Mouse (Mus musculus): ENCODE results near the gene Irf9. TPM values are rescaled to one million over a fixed set of nuclear protein-coding genes. Genes with fewer than 3 reads are reported as not detected.

Gene Irf9
- total RNA-seq, 4 experiments from 2014 or later = 7.2 to 8.9 (median 8.4) TPM

DNA sequence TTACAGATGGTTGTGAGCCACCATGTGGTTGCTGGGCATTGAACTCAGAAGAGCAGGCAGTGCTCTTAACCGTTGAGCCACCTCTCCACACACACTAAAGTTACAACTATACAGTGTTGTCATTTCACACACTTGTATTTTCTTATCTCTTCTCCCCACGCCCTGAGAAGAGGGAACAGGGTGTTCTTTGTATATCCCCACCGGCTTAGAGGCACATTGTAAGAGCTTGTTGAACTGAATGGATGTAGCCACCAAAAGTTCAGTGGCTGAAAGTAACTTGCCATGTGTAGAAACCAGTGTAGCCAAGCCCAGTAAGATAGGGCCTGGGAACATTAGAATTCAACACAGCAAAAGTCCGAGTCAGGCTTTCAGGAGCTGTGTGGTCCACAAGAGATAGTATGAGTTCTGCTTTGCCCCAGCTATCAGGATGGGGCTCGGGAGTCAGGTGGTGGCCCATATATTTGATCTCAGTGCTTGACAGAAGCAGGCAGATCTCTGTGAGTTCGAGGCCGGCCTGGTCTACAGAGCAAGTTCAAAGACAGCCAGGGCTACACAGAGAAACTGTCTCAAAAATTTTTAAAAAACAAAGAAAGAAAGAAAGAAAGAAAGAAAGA, 11.3 kb downstream of the Irf9 start:
- DNase-seq (ENCODE audit: low spot score) = no peak

DNA sequence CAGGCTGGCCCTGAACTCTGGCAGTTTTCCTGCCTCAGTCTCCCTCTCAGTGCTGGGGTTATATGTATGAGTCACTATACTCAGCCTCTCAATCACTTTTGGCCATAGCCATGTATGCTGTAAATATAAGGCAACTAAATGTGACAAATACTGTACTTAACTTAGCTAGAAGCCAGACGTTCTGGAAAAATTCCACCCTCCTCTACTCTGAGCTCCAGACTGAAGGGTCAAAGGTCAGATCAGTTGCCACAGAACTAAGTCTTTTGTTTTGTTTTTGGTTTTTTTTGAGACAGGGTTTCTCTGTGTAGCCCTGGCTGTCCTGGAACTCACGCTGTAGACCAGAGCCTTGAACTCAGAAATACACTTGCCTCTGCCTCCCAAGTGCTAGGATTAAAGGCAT, 12.5 kb downstream of the Irf9 start:
- DNase-seq (ENCODE audit: low spot score) = no peak

DNA sequence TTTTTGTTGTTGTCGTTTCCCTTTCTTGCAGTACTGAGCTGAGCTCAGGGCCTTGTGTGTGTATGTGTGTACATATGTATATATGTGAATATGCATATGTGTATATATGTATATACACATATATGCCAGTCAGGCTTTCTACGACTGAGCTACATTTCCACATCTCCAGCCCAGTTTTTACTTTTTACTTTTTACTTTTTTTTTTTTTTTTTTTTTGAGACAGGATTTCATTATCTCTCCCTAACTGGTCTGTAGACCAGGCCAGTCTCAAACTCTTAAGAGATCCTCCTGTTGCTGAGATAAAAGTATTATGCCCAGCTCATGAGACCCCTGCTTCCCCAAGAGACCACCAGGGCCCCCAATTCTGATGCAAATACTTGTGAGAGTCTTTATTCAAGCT, 13.5 kb downstream of the Irf9 start:
- no peak for DNase-seq (ENCODE audit: low spot score)

DNA sequence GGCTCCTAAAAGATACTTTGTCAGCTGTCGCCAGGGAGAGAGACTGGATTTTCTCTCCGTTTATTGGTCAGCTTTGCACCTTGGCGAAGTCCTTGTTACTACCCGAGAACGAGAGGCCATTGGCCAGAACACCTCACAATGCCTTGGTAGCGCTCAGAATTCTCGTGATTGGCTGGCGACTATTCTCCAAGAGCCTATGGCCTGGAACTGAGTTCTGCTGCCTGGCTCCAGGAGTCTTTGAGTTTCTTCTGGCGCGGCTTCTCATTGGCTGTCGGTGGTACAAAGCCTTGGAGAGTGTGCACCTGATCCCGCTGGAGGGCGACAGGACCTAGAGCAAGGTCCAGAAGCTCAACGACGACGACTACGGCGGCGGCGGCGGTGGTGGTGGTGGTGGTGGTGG, 14.5 kb downstream of the Irf9 start, which contains the start of gene Rec8:
Gene Rec8, plus strand, starts transcription at position 216 of the 400 bp plus-strand sequence.
- no peak for DNase-seq (ENCODE audit: low spot score)

DNA sequence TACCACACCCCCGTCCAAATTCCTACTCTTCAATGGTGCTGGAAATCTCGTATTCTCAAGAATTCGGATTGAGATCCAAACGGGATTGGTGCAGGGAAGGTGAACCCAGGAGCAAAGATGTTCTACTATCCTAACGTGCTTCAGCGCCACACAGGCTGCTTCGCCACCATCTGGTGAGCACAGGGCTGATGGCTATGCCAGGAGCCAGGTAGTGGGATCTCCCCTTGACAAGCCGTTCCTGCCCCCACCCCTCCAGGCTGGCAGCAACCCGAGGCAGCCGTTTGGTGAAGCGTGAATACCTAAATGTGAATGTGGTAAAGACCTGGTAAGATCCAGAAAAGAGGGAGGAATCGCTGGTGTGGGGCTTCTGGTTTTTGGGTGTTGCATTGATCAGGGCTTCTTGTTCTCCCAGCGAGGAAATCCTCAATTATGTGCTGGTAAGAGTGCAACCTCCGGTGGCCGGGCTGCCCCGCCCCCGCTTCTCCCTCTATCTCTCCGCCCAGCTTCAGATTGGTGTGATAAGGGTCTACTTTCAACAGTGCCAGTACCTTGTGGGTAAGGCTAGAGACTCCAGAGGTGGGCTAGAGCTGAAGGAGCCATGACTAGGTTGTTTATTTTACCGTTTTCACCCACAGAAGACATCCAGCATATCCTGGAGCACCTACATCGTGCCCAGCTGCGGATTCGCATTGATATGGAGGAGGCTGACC, 15.3 kb downstream of the Irf9 start:
- DNase-seq (ENCODE audit: low spot score) = no peak

DNA sequence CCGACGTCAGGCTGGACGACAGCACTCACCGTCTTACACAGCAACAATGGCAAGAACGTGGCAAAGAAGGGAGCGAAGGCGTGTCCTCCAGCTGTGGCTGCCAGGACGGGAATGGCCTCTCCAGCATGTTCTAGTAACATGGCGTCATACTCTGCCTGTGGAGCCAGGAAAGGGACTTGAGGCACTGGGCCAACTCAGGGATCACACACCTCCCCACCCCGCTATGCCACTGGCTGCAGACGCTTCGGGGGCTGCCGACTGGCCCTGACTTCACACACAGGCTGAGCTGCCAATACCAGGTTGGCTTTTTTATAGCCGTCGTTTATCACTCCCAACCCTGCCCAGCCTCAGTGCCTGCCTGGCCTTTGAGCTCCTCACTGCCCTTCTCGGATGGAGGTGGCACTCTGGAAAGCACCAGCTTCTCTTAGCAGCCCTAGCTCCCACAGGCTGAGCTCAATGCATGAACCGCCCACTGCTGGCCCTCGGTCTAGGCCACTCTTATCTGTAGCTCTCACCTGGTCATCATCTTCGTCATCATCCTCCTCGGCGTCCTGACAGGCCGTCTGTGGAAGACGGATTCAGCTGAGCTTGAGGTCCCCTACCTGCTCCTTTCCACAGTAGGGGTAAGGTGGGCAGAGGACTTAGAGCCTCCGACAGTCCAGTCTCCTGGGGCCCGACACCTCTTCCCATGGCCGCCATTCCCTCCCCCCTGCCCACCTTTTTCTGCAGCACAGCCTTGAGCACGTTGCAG, 24.9 kb downstream of the Irf9 start:
- DNase-seq (ENCODE audit: low spot score) = no peak

DNA sequence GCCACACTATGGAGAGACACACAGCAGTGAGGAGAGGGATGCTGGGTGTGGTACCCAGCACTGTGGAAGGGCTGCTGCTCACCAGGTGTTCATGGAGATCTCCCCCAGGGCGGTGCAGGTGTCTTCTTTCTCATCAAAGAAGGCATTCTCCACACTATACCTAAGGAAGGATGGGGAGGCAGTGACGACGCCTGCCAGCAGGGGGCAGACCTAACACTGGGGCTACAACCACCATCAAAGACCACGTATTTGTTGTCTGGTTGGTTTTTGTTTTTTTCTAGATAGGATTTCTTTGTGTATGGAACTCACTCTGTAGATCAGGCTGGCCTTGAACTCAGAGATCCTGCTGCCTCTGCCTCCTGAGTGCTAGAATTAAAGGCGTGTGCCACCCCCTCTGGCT, 25.9 kb downstream of the Irf9 start:
- peak; percentile 45 for DNase-seq (ENCODE audit: low spot score)

DNA sequence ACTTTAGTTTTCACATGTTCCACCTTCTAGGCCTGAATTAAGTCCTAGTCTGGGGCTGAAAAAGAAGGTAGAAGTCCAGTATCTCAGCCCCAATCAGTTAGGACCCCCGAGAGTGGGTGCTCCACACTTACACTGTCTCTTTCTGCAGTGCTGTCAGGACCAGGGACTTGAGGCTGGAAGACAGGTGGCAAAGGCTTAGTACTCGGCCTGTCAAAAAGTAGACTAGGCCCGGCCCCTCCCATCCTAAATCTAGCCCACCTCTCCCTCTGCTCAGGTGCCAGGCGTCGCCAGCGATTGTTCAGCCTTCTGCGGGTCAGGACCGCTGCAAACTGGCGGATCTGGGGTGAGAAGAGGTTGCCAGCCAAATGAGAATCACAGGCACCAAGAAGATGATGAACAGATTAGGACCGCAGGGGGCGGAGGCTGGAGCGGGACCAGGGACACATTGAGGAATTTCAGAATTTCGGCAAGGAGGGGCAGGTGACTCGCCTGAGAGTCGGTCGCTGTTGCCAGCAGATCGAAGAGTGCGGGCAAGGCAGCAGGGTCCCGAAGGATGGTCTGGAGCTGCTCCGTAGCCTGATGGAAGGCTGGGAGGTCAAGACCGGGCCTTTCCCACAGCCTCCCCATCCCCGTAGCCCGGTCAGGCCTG, 31.6 kb downstream of the Irf9 start:
- no peak for DNase-seq (ENCODE audit: low spot score)

DNA sequence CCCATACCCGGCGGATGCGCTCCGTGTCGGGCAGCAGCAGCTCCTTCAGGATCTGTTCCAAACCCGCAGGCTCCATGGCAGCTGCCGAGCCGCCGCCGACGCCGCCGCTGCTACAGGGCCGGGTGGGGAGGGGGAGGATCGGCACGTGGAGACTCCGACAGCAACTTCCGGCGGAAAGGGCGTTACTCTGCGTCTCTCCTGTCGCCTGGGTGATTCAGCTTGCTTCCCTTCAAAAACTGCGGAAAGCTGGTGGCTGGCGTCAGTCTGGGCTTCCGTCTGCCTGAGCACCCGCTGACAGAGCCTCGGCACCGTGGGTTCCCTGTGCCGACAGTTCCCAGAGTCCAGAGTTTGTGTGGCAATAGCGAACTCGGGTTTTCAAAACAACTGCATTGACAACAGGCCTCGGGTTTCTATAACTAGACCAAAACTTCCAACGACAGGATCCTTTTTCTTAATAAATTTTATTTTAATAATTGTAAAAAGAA, 32.2 kb downstream of the Irf9 start, which contains the start of gene Ipo4:
Gene Ipo4, minus strand, starts transcription at position 435 of the 485 bp plus-strand sequence.
- peak; percentile 93 for DNase-seq (ENCODE audit: low spot score)

DNA sequence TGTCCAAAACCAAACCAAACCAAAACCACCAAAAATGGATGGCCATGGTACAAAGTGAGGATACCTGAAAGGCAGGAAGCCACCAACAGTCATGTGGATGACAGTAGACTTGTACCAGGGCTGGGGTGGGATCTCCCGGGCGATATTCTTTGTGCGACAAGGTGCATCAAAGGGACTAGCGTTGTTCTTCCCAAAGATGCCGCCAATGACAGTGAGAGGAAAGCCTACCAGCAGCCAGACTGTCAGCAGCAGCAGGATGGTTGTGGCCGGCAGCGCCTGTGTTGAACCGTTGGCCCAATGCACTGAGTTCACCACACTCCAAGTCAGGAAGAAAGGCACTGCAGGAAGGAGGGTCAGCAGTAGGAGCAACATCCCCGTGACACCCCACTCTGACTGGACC, 34.4 kb downstream of the Irf9 start, which contains the start of gene Gm49378:
Gene Gm49378, minus strand, starts transcription at position 101 of the 400 bp plus-strand sequence.
- no peak for DNase-seq (ENCODE audit: low spot score)

DNA sequence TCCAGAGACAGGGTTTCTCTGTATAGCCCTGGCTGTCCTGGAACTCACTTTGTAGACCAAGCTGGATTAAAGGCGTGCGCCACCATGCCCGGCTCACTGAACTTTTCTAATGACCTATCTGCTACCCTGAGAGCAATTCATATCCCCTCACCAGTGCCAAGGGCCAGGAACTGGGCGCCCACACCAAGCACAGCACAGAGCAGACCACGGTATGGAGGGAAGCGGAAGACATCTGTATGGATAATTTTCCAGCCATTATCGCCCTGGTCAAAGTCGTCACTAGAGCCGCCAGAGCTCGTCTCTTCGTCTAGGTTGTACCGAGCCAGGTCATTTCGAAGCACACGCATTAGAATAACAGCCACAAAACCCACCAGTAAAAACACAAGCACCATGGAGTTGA, 37.4 kb downstream of the Irf9 start:
- no peak for DNase-seq (ENCODE audit: low spot score)

DNA sequence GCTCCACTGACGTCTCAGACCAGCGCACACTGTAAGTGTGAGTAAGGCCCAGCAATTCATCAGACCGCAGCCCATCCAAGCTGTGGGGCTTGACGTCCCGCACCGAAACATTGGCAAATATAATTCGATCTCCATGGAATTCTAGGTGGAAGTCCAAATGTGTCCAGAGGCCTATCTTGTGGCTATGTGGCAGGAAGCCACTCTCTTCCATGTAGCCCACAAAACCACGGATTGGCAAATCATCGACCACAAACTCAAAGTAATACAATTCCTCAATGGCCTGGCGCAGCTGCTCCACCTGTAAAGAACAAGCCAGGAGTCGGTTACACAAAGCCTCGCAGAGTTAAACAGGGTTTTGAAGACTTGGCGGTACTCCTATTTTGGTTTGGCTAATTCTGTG, 37.9 kb downstream of the Irf9 start:
- DNase-seq (ENCODE audit: low spot score) = no peak

DNA sequence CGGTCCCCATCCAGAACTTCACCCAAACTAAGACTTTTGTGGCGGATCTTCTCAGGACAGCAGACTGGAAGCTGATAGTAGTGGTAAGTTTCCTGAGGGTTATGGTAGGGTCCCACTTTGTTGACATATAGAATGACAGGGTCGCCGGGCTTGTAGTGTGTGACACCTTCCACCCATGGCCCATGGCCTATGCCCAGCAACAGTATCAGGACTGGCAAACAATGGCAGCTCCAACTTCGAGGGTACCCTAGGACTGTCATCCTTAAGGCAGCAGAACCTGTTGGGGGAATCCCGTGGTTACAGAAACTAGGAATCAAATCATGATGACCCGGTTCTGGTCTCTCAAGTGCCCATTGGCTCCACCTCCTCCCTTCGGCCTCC, 39.3 kb downstream of the Irf9 start:
- DNase-seq (ENCODE audit: low spot score) = no peak

DNA sequence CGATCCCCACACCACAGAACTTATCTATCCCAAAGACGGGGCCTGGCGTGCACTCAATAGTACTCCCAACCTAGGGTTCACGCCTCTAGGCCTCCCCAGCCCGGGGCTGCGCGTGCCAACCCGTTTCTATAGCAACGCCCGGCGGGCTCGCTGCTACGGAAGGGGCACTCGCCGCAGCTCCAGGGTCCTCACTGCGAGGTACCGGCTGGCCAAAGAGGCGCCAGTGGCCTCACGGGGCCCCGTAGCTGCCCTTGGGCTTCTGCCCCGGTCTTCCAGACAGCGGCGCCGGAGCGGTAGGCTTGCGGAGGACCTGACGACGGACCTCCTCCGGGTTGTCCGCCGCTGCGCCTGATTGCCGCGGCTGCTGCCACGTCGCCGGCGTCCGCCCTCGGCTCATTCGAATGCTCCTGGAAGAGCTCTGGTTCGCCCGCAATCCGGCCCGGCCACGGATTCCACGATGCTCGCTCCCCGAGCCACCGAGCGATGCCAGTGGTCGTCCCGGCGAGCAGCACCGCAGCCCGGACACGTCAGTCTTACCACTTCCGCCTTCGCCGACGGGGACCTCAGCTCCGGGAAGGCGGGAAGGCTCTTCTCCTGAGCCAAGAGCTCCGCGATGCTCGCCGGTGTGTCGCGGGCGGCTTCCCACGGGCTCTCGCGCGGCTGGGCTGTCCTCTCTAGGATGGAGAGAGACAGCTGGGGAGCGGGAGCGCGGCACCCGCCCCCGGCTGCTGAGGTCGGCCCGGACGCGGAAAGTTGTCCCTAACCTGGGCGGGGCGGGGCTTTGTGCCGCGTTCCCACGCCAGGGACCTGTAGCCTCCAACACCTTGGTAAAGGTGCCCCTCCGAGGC, 39.9 kb downstream of the Irf9 start, which contains the start of gene Tm9sf1:
Gene Tm9sf1, minus strand, starts transcription at position 747 of the 848 bp plus-strand sequence.
- DNase-seq (ENCODE audit: low spot score) = peak; percentile 86

DNA sequence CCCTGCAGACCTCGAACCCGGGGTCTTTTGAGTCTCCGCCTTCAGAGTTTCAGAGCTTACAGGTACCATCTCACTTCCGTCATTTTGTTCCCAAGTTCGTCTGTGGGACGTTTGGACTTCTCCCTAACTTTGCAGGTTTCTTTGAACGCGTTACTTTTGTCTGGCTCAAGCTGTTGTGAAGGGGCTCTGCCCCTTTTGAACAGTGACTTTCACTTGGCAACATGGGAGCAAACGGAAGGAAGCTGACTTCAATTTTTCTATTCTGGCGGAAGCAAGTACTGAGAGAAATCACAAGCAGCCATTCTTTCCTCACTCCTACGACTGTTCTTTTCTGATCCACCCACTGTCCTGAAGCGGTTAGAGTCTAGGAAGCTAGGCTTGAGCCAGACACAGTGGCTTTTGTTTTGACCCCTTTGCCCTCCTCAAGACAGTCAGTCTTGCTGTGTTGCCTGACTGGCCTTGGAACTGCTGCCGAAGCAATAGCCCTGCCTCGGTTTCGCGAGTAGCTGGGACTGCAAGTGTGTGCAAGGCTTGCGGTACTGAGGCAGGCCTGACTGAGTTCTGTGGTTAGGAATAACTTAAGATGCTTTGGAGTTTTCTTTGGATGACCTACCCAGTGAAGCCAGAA, 41.0 kb downstream of the Irf9 start:
- peak; percentile 41 for DNase-seq (ENCODE audit: low spot score)

DNA sequence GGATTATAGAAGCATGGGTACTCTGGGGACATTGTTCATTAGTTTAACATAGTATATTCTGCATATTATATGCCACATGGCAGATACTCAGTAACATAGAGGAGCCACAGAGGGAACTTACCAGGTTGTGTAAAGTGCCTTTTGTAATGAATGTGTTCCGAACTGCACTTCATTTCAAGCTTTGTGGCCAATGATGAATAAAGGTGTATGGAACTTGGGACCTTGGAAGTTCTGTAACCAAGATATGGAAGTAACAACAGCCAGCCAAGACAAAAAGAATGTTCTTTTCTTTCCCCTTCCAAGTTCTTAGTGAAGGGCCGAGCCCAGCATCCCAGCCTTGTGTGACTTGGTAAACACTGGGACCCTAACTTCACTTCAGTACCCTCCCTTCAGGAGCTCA, 46.5 kb downstream of the Irf9 start, which contains the start of gene Tssk4:
Gene Tssk4, plus strand, starts transcription at position 301 of the 400 bp plus-strand sequence.
- DNase-seq (ENCODE audit: low spot score) = no peak

DNA sequence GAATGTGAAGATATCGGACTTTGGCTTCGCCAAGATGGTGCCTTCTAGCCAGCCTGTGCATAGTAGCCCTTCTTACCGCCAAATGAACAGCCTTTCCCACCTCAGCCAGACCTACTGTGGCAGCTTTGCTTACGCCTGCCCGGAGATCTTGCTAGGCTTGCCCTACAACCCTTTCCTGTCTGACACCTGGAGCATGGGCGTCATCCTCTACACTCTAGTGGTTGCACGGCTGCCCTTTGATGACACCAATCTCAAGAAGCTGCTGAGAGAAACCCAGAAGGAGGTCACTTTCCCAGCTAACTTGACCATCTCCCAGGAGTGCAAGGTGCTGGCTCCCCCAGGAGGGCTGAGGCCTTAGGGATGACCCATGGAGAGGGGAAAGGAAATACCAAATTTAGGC, 48.2 kb downstream of the Irf9 start:
- no peak for DNase-seq (ENCODE audit: low spot score)

DNA sequence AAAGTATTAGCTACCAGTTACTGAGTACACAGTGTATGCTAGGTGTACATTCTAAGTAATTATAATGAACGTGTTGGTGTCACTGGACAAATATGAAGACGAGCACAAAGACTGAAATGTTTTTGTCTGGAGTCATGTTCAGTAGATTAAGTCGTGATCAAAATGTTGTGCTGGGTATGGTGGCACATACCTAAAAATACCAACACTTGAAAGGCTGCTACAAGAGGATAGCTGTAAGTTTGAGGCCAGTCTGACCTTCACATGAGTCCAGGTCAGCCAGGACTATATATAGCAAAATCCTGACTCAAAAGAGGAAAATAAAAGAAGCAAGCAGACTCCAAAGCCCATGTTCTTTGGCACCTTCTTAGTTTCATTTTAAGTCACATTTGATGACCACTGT, 53.6 kb downstream of the Irf9 start:
- DNase-seq (ENCODE audit: low spot score) = no peak

DNA sequence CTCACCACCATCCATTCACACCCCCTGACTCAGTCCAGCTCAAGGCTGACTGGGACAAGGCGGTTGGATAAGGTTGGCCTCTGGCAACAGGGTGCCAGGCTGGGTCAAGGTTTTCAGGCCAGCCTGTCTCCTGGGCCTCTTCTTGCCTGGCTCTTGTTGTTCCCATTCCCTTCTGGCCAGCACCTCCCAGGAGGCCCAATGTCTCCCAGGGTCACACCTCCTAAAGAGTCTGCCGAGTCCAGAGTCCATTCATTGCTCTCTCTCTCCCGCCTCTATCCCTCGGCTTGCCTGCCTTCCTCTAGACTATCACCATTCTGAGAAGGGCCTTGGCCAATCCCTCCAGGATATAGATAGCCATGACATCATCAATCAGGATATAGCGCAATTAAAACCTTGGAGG, 54.6 kb downstream of the Irf9 start:
- DNase-seq (ENCODE audit: low spot score) = no peak
